Mouse (Mus musculus) lung, postnatal 0 days (tissue): ENCODE measurements around the gene 4930544D05Rik. TPM values are rescaled to one million over a fixed set of nuclear protein-coding genes. Genes with fewer than 3 reads are reported as not detected.

Experiments used
- ATAC-seq: fragments of 200-750 bp; cut with Nextera tagmentation; 2 replicates; pipeline ENCODE4 v1.8.0; 2017; ENCODE audit warnings: moderate library complexity
- DNase-seq: peaks from one replicate; pipeline ENCODE4 v3.0.0-alpha.2; 2016; ENCODE audit warnings: low spot score
- H3K27ac ChIP-seq: fragments of 300-500 bp; sonication (generic); 2 replicates; pipeline ENCODE4 v1.5.1; 2014; ENCODE audit warnings: antibody characterized with exemption, mild to moderate bottlenecking, low read length, mixed read lengths
- H3K27me3 ChIP-seq: fragments of 300-500 bp; sonication (generic); replicated peaks from 2 replicates; pipeline ENCODE4 v1.6.1; 2014; ENCODE audit warnings: low read length, mixed read lengths; ENCODE audit not compliant: insufficient read depth
- H3K36me3 ChIP-seq: fragments of 300-500 bp; sonication (generic); 2 replicates; pipeline ENCODE4 v1.6.1; 2014; ENCODE audit warnings: low read length, mixed read lengths; ENCODE audit not compliant: insufficient read depth
- H3K4me1 ChIP-seq: fragments of 300-500 bp; sonication (generic); 2 replicates; pipeline ENCODE4 v1.6.1; 2014; ENCODE audit warnings: antibody characterized with exemption, low read depth, low read length, mixed read lengths; ENCODE audit not compliant: insufficient read depth
- H3K4me2 ChIP-seq: fragments of 300-500 bp; sonication (generic); replicated peaks from 2 replicates; pipeline ENCODE4 v1.6.1; 2014; ENCODE audit warnings: low read depth, mild to moderate bottlenecking, low read length, moderate library complexity, mixed read lengths
- H3K4me3 ChIP-seq: fragments of 300-500 bp; sonication (generic); 2 replicates; pipeline ENCODE4 v1.5.1; 2014; ENCODE audit warnings: low read depth, low read length
- H3K9ac ChIP-seq: fragments of 300-500 bp; sonication (generic); replicated peaks from 2 replicates; pipeline ENCODE4 v1.6.1; 2014; ENCODE audit warnings: low read depth, mild to moderate bottlenecking
- H3K9me3 ChIP-seq: fragments of 300-500 bp; sonication (generic); 2 replicates; pipeline ENCODE4 v1.6.1; 2016; ENCODE audit warnings: low read length, mixed read lengths
- CTCF ChIP-seq: IDR thresholded peaks from 2 replicates; pipeline ENCODE4 v1.5.1; 2016; ENCODE audit warnings: antibody characterized with exemption, mild to moderate bottlenecking
- EP300 ChIP-seq: IDR thresholded peaks from 2 replicates; pipeline ENCODE4 v1.6.1; 2016; ENCODE audit warnings: antibody characterized with exemption, mild to moderate bottlenecking, control low read depth
- WGBS: fragments of 180-500 bp; shearing (Covaris S2); extraction: QIAGEN DNeasy Blood & Tissue Kit; methylation state at CpG from one replicate; pipeline ENCODE4 v1.1.7; 2014; 5-methylcytosine and 5-hydroxymethylcytosine counted together
- polyA plus RNA-seq: library from polyadenylated mRNA; unstranded; fragments of >200 nt; fragmentation: Nextera tagmentation; extraction: Ambion mirVana; gene quantifications from 2 replicates; pipeline ENCODE4 v1.2.1, GENCODE M21; 2015

Gene 4930544D05Rik
- polyA plus RNA-seq, 1 experiment from 2014 or later = not detected

GRCm38 (mm10) chr11:70629557-70629956 lies 13.9 kb downstream of the 4930544D05Rik start:
- DNase-seq (peak; percentile 61), ATAC-seq (no peak)
- no peak overlapping the region for H3K4me2 ChIP-seq
- H3K27ac ChIP-seq = no peak overlapping the region
- H3K9ac ChIP-seq = no peak overlapping the region
- no peaks in the 10 kb centered on the region for H3K4me1 ChIP-seq
- TF ChIP-seq CTCF (peak; percentile 58), EP300 (no peak)
- no peaks in the 10 kb centered on the region for H3K9me3 ChIP-seq
- H3K36me3 ChIP-seq = no peaks in the 10 kb centered on the region
- no peaks in the 10 kb centered on the region for H3K27me3 ChIP-seq
- H3K4me3 ChIP-seq = no peak overlapping the region
- 46% methylated on average over 5 of the region's 5 CpGs for WGBS

GRCm38 (mm10) chr11:70630129-70630528 lies 14.5 kb downstream of the 4930544D05Rik start:
- Histone ChIP-seq H3K4me2 (no peak overlapping the region), H3K27me3 (no peaks in the 10 kb centered on the region), H3K4me3 (no peak overlapping the region), H3K9me3 (no peaks in the 10 kb centered on the region), H3K4me1 (no peaks in the 10 kb centered on the region), H3K27ac (no peak overlapping the region), H3K36me3 (no peaks in the 10 kb centered on the region), H3K9ac (no peak overlapping the region)
- TF ChIP-seq EP300 (no peak), CTCF (no peak)
- DNase-seq (no peak), ATAC-seq (no peak)
- WGBS = 71% methylated on average over 7 of the region's 7 CpGs

GRCm38 (mm10) chr11:70635601-70636000 lies 20.0 kb downstream of the 4930544D05Rik start:
- no peaks in the 10 kb centered on the region for H3K27me3 ChIP-seq
- no peaks in the 10 kb centered on the region for H3K36me3 ChIP-seq
- no peak overlapping the region for H3K9ac ChIP-seq
- DNase-seq (no peak), ATAC-seq (no peak)
- H3K27ac ChIP-seq = no peak overlapping the region
- TF ChIP-seq EP300 (no peak), CTCF (no peak)
- H3K9me3 ChIP-seq = no peaks in the 10 kb centered on the region
- H3K4me2 ChIP-seq = no peak overlapping the region
- WGBS = 72% methylated on average over 4 of the region's 4 CpGs
- no peak overlapping the region for H3K4me3 ChIP-seq
- peaks cover 7% of the 10 kb centered on the region; the same call in 1 of the 2 replicates for H3K4me1 ChIP-seq

- no peak for ATAC-seq
- no peaks in the 10 kb centered on the region for H3K9me3 ChIP-seq
- WGBS = 85% methylated on average over 1 of the region's 1 CpGs
- H3K4me2 ChIP-seq = no peak overlapping the region
- H3K27me3 ChIP-seq = no peaks in the 10 kb centered on the region
- no peak overlapping the region for H3K27ac ChIP-seq
- no peak for DNase-seq
- no peak overlapping the region for H3K4me3 ChIP-seq
- TF ChIP-seq CTCF (no peak), EP300 (no peak)
- peaks cover 7% of the 10 kb centered on the region; the same call in 1 of the 2 replicates for H3K4me1 ChIP-seq
- no peak overlapping the region for H3K9ac ChIP-seq
- H3K36me3 ChIP-seq = 0 out of 2 replicates have a peak, but pooled peaks cover 3% of the 10 kb centered on the region
Measured at GRCm38 (mm10) chr11:70637764-70638163, 22.1 kb downstream of the 4930544D05Rik start.

GRCm38 (mm10) chr11:70638293-70638692 lies 22.6 kb downstream of the 4930544D05Rik start:
- WGBS = 87% methylated on average over 1 of the region's 1 CpGs
- DNase-seq (no peak), ATAC-seq (no peak)
- Histone ChIP-seq H3K4me2 (no peak overlapping the region), H3K9me3 (no peaks in the 10 kb centered on the region), H3K27ac (no peak overlapping the region), H3K27me3 (no peaks in the 10 kb centered on the region), H3K4me3 (no peak overlapping the region), H3K4me1 (peaks cover 7% of the 10 kb centered on the region; the same call in 1 of the 2 replicates), H3K9ac (no peak overlapping the region), H3K36me3 (0 out of 2 replicates have a peak, but pooled peaks cover 4% of the 10 kb centered on the region)
- TF ChIP-seq EP300 (no peak), CTCF (no peak)

- H3K27me3 ChIP-seq = no peaks in the 10 kb centered on the region
- no peaks in the 10 kb centered on the region for H3K9me3 ChIP-seq
- DNase-seq (no peak), ATAC-seq (no peak)
- 19% methylated on average over 5 of the region's 5 CpGs for WGBS
- no peak within 1 kb of the TSS for H3K27ac ChIP-seq
- H3K4me1 ChIP-seq = peaks cover 7% of the 10 kb centered on the region; the same call in 1 of the 2 replicates
- H3K9ac ChIP-seq = no peak within 1 kb of the TSS
- no peak within 1 kb of the TSS for H3K4me2 ChIP-seq
- H3K36me3 ChIP-seq = 0 out of 2 replicates have a peak, but pooled peaks cover 4% of the 10 kb centered on the region
- no peak within 1 kb of the TSS for H3K4me3 ChIP-seq
- TF ChIP-seq CTCF = no peak
- TF ChIP-seq EP300 = no peak
Measured at GRCm38 (mm10) chr11:70638714-70639278, 23.1 kb downstream of the 4930544D05Rik start, which contains the start of gene Gp1ba. Gp1ba (plus strand) TSS chr11:70639122.
